Mouse (Mus musculus) erythroblast, embryonic 14.5 days (primary cell): ENCODE measurements around the gene Cpeb2. TPM values are rescaled to one million over a fixed set of nuclear protein-coding genes. Genes with fewer than 3 reads are reported as not detected.

Experiments
- H3K27me3 ChIP-seq: 2 replicates; pipeline ENCODE4 v1.6.1; 2012; ENCODE audit warnings: inconsistent platforms; ENCODE audit not compliant: control insufficient read depth
- H3K36me3 ChIP-seq: 2 replicates; pipeline ENCODE4 v1.6.1; 2012; ENCODE audit warnings: mild to moderate bottlenecking, inconsistent platforms; ENCODE audit not compliant: control insufficient read depth
- H3K4me1 ChIP-seq: 2 replicates; pipeline ENCODE4 v1.6.1; 2012; ENCODE audit warnings: inconsistent platforms; ENCODE audit not compliant: control insufficient read depth
- H3K4me3 ChIP-seq: replicated peaks from 2 replicates; pipeline ENCODE3; 2012; ENCODE audit warnings: moderate library complexity, mild to moderate bottlenecking, inconsistent platforms
- H3K9me3 ChIP-seq: 2 replicates; pipeline ENCODE4 v1.6.1; 2012; ENCODE audit warnings: low read length, inconsistent platforms, mixed read lengths; ENCODE audit not compliant: control insufficient read depth
- GATA1 ChIP-seq: IDR thresholded peaks from 2 replicates; pipeline ENCODE4 v1.6.1; 2012; ENCODE audit warnings: low read length, inconsistent platforms, mixed read lengths
- TAL1 ChIP-seq: IDR thresholded peaks from 3 replicates; pipeline ENCODE4 v1.6.1; 2012; ENCODE audit warnings: low read length, inconsistent platforms, mixed read lengths
- polyA plus RNA-seq: library from polyadenylated mRNA; stranded (reverse); fragments of >175 nt; gene quantifications from 2 replicates; pipeline ENCODE4 v1.2.3, GENCODE M21; 2012

Gene Cpeb2
- polyA plus RNA-seq, 1 experiment = 0.07 TPM

GRCm38 (mm10) chr5:43223359-43223758, 9.6 kb upstream of the Cpeb2 start:
- Histone ChIP-seq H3K4me1 (no peaks in the 10 kb centered on the region), H3K4me3 (no peak overlapping the region), H3K9me3 (no peaks in the 10 kb centered on the region), H3K36me3 (no peaks in the 10 kb centered on the region), H3K27me3 (peaks cover 3% of the 10 kb centered on the region; the same call in 1 of the 2 replicates)
- TF ChIP-seq TAL1 (no peak), GATA1 (no peak)

- Histone ChIP-seq H3K4me3 (no peak overlapping the region), H3K9me3 (no peaks in the 10 kb centered on the region), H3K4me1 (no peaks in the 10 kb centered on the region), H3K27me3 (peaks cover 9% of the 10 kb centered on the region), H3K36me3 (no peaks in the 10 kb centered on the region)
- TF ChIP-seq GATA1 (no peak), TAL1 (no peak)
Observed at GRCm38 (mm10) chr5:43224245-43224644, 8.7 kb upstream of the Cpeb2 start.

GRCm38 (mm10) chr5:43226160-43226559, 6.8 kb upstream of the Cpeb2 start:
- peaks cover 25% of the 10 kb centered on the region for H3K27me3 ChIP-seq
- H3K4me3 ChIP-seq = no peak overlapping the region
- H3K4me1 ChIP-seq = no peaks in the 10 kb centered on the region
- TF ChIP-seq GATA1 = no peak
- TF ChIP-seq TAL1 = no peak
- H3K36me3 ChIP-seq = no peaks in the 10 kb centered on the region
- no peaks in the 10 kb centered on the region for H3K9me3 ChIP-seq

DNA sequence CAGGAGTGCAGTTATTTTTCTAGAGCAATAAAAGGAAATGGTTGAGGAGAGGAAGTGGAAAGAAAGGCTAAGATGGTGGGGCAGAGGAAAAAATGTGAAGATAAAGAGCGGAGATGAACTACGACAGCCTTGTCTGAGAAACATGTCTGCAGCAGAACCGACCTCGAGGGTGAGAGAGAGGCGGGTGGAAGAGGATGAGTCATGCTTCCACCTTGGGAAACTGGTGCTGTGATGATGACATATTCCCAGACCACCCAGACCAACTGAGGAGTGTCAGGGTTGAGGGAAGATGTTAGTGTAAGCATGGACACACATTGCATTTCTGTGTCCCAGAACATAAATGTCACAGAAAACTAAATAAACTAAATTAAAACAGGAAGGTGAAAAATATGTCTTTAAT, 5.4 kb upstream of the Cpeb2 start:
- TF ChIP-seq TAL1 = no peak
- TF ChIP-seq GATA1 = no peak
- H3K36me3 ChIP-seq = no peaks in the 10 kb centered on the region
- H3K4me3 ChIP-seq = no peak overlapping the region
- peaks cover 39% of the 10 kb centered on the region for H3K27me3 ChIP-seq
- H3K9me3 ChIP-seq = no peaks in the 10 kb centered on the region
- H3K4me1 ChIP-seq = peaks cover 3% of the 10 kb centered on the region

- Histone ChIP-seq H3K9me3 (peaks cover 3% of the 10 kb centered on the region; the same call in 1 of the 2 replicates), H3K27me3 (peaks cover 74% of the 10 kb centered on the region), H3K4me3 (no peak overlapping the region), H3K4me1 (peaks cover 25% of the 10 kb centered on the region), H3K36me3 (no peaks in the 10 kb centered on the region)
- TF ChIP-seq TAL1 (no peak), GATA1 (no peak)
Observed at GRCm38 (mm10) chr5:43231061-43231460, 1.9 kb upstream of the Cpeb2 start.

DNA sequence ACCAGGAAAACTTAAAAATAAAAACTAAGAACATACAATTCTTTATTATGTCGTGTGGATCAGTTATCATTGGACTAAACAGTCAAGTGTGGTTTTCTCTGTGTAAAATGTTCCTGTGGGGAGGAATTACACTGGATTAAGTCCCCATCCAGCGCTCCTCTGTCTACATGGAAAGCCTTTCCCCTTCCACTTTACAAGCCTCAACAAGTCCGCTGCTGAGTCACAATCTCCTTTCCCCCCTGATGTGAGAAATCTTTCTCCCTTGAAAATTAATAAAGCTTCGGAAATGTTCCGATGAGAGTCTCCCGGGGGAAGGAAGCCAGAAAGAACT, 856 bp upstream of the Cpeb2 start:
- peaks cover 84% of the 10 kb centered on the region for H3K27me3 ChIP-seq
- H3K4me3 ChIP-seq = peak overlapping the region; percentile 67
- TF ChIP-seq GATA1 = no peak
- no peak for TF ChIP-seq TAL1
- H3K36me3 ChIP-seq = no peaks in the 10 kb centered on the region
- peaks cover 3% of the 10 kb centered on the region; the same call in 1 of the 2 replicates for H3K9me3 ChIP-seq
- H3K4me1 ChIP-seq = peaks cover 25% of the 10 kb centered on the region

DNA sequence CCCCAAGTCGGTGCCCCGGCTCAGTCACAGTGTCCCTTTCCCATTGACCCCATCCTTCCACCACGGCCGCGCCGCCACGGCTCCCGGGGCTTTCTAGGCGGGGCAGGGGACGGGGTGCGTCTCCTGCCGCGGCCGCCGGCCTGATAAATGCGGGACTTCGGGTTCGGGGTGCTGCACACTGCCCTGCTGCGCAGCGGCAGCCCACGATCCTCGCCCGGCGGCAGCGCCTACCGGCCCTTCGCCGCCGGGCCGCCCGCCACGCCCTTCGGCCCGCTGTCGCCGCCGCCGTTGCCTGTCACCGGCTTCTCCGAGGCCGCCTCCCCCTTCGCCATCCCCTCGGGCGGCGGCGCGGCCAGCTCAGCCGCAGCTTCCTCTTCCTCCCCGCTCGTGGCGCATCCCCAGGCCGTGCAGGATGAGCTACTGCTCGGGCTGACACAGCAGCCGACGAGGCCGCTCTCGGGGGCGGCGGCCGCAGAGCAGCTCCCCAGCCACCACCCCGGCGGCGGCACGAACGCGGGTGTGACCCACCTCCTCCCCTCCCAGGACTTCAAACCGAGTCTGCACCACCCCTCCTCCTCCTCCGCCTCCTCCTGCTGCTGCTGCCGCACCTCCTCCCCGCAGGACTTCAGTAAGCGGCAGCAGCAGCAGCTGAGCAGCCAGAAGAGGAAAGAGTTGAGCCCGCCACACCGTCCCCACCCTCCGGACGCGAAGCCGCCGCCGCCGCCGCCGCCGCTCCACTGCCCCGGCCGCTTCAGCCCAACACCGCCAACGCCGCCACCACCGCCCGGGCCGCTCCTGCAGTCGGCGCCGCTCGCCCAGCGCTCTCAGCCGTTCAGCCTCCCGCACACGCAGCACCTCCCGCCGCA, 579 bp downstream of the Cpeb2 start:
- Histone ChIP-seq H3K4me1 (peaks cover 25% of the 10 kb centered on the region), H3K27me3 (peaks cover 86% of the 10 kb centered on the region), H3K9me3 (peaks cover 3% of the 10 kb centered on the region; the same call in 1 of the 2 replicates), H3K36me3 (no peaks in the 10 kb centered on the region), H3K4me3 (peak overlapping the region; percentile 67)
- TF ChIP-seq TAL1 = no peak
- no peak for TF ChIP-seq GATA1

DNA sequence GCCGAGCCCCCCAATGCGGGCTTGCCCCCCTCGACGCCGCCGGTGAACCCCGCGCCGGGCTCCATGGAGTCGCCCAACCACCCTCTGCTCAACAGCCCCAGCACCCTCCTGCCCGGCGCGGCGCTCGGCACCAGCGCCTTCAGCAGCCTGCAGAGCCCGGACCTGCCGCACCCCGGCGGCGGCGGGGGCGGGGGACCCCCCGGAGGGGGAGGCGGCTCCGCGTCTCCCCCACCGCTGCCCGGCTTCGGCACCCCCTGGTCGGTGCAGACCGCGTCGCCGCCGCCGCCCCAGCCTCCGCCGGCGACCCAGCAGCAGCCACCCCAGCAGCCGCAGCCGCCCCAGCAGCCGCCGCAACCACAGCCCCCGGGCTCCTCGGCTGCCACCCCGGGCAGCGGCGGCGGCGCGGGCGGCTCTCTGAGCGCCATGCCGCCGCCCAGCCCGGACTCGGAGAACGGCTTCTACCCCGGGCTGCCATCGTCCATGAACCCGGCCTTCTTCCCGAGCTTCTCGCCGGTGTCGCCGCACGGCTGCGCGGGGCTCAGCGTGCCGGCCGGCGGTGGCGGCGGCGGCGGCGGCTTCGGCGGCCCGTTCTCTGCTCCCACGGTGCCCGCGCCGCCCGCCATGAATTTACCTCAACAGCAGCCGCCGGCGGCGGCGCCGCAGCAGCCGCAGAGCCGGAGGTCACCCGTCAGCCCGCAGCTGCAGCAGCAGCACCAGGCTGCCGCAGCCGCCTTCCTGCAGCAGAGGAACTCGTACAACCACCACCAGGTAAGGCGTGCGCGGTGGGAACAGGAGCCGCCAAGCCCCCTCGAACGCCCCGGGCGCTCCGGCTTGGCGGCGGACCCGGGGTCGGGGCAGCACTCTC, 1.6 kb downstream of the Cpeb2 start:
- no peak for TF ChIP-seq TAL1
- TF ChIP-seq GATA1 = no peak
- H3K4me3 ChIP-seq = peak overlapping the region; percentile 67
- H3K36me3 ChIP-seq = no peaks in the 10 kb centered on the region
- H3K9me3 ChIP-seq = peaks cover 3% of the 10 kb centered on the region; the same call in 1 of the 2 replicates
- H3K4me1 ChIP-seq = peaks cover 25% of the 10 kb centered on the region
- H3K27me3 ChIP-seq = peaks cover 82% of the 10 kb centered on the region

GRCm38 (mm10) chr5:43235186-43235785, 2.3 kb downstream of the Cpeb2 start:
- TF ChIP-seq TAL1 (no peak), GATA1 (no peak)
- H3K36me3 ChIP-seq = no peaks in the 10 kb centered on the region
- H3K4me3 ChIP-seq = peak overlapping the region; percentile 67
- peaks cover 75% of the 10 kb centered on the region for H3K27me3 ChIP-seq
- peaks cover 25% of the 10 kb centered on the region for H3K4me1 ChIP-seq
- H3K9me3 ChIP-seq = peaks cover 3% of the 10 kb centered on the region; the same call in 1 of the 2 replicates
